Mouse (Mus musculus): ENCODE results near the gene Gm5797.
"Not testable (repeated sequence)": the region's sequence is repeated elsewhere in the genome, so short reads cannot be mapped to it uniquely, and the experiment has no call there.

- not testable (repeated sequence) for TF ChIP-seq POLR2A (IDR thresholded peaks at IDR 0.05; ENCODE audit: low read depth, low read length); CTCF (conservative IDR thresholded peaks at IDR 0.05; ENCODE audit: insufficient read depth, insufficient read length, low read depth, low read length)
These were observed 17.1 kb downstream of the Gm5797 start for GRCm38 (mm10) chr14:7315093-7315492.
